Mouse (Mus musculus) liver, embryonic 11.5 days (tissue): ENCODE results near the gene Hnrnpul1. TPM values are rescaled to one million over a fixed set of nuclear protein-coding genes. Genes with fewer than 3 reads are reported as not detected.

Experiments used
- ATAC-seq: fragments of 200-750 bp; cut with Nextera tagmentation; replicated peaks from 2 replicates; pipeline ENCODE4 v1.8.0; 2017; ENCODE audit warnings: moderate number of reproducible peaks, mild to moderate bottlenecking, moderate TSS enrichment, moderate library complexity; ENCODE audit not compliant: low FRiP score
- DNase-seq: peaks from one replicate; pipeline ENCODE4 v3.0.0-alpha.2; 2017; ENCODE audit warnings: low spot score
- H3K27ac ChIP-seq: fragments of 300-500 bp; sonication (generic); 2 replicates; pipeline ENCODE4 v1.5.1; 2014; ENCODE audit warnings: mild to moderate bottlenecking, low read depth, low read length, control low read depth
- H3K27me3 ChIP-seq: fragments of 300-500 bp; sonication (generic); replicated peaks from 2 replicates; pipeline ENCODE4 v1.6.1; 2014; ENCODE audit warnings: low read length, mixed read lengths; ENCODE audit not compliant: control insufficient read depth, insufficient read depth
- H3K36me3 ChIP-seq: fragments of 300-500 bp; sonication (generic); 2 replicates; pipeline ENCODE4 v1.6.1; 2014; ENCODE audit warnings: mild to moderate bottlenecking, low read length, moderate library complexity, mixed read lengths; ENCODE audit not compliant: control insufficient read depth, insufficient read depth
- H3K4me1 ChIP-seq: fragments of 300-500 bp; sonication (generic); replicated peaks from 2 replicates; pipeline ENCODE4 v1.6.1; 2014; ENCODE audit warnings: low read length, mixed read lengths; ENCODE audit not compliant: control insufficient read depth, insufficient read depth
- H3K4me2 ChIP-seq: fragments of 300-500 bp; sonication (generic); 2 replicates; pipeline ENCODE4 v1.6.1; 2014; ENCODE audit warnings: mild to moderate bottlenecking, control low read depth, moderate library complexity
- H3K4me3 ChIP-seq: fragments of 300-500 bp; sonication (generic); 2 replicates; pipeline ENCODE4 v1.5.1; 2014; ENCODE audit warnings: low read depth, low read length, control low read depth
- H3K9ac ChIP-seq: fragments of 300-500 bp; sonication (generic); 2 replicates; pipeline ENCODE4 v1.6.1; 2014; ENCODE audit warnings: low read depth, low read length, control low read depth
- H3K9me3 ChIP-seq: fragments of 300-500 bp; sonication (generic); 2 replicates; pipeline ENCODE4 v1.6.1; 2016; ENCODE audit warnings: low read length, inconsistent platforms, mixed read lengths; ENCODE audit not compliant: control insufficient read depth
- WGBS: fragments of 180-500 bp; shearing (Covaris S2); extraction: QIAGEN DNeasy Blood & Tissue Kit; methylation state at CpG from one replicate; pipeline ENCODE4 v1.1.7; 2014; 5-methylcytosine and 5-hydroxymethylcytosine counted together
- polyA plus RNA-seq: library from polyadenylated mRNA; unstranded; fragments of >200 nt; fragmentation: Nextera tagmentation; extraction: Ambion mirVana; gene quantifications from 2 replicates; pipeline ENCODE4 v1.2.1, GENCODE M21; 2014

The Hnrnpul1 gene
- polyA plus RNA-seq, 1 experiment from 2014 or later = 67.2 TPM

DNA sequence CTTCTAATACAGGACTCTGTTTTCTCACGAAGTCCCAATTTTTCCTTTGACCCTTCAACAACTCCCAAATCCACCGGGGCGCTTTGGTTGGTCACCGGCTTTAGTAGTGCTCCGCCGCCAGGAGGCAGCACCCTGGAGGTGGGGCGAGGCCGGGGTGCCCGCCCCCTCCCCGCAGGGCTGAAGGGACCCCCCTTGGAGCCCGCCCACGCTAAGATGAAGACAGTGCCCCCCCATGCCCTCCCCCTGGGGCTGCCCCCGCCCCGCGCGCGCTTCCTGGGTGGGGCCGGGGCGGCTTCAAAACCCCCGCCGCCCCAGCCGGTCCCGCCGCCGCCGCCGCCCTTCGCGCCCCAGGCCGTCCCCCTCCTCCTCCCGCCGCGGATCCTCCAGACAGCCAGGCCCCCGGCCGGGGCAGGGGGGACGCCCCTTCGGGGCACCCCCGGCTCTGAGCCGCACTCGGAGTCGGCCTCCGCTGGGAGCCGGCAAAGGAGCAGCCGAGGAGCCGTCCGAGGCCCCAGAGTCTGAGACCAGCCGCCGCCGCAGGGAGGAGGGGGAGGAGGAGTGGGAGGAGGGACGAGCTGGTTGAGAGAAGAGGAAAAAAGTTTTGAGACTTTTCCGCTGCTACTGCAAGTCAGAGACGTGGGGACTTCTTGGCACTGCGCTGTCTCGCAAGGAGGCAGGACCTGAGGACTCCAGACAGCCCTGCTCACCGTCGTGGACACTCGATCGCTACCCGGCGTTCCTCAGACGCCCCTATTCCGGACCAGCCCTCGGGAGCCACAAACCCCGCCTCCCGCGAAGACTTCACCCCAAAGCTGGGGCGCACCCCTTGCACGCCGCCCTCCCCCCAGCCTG, 67.7 kb downstream of the Hnrnpul1 start, which contains the start of gene Tgfb1:
Tgfb1 (plus strand) TSS at position 323 of the 852 bp plus-strand sequence.
- H3K9me3 ChIP-seq = no peaks in the 10 kb centered on the region
- under 1% methylated on average over 46 of the region's 69 CpGs for WGBS

DNA sequence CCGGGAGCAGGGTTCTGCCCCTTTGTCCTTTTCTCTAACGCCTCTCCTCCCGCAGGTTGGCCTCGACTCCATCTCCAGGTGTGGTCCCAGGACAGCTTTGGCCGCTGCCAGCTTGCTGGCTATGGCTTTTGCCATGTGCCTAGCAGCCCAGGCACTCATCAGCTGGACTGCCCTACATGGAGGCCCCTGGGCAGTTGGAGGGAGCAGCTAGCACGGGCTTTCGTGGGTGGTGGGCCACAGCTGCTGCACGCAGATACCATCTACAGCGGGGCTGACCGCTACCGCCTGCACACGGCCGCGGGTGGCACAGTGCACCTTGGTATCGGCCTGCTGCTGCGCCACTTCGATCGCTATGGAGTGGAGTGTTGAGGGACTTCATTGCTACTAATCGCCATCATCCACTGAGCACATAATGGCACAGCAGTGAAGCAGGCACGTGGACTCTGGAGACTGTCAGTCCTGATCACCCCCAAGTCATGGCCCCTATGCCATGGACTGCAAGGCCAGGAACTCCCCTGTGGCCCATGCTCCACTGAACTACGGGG, 68.6 kb downstream of the Hnrnpul1 start:
- peak overlapping the region; percentile 59; the same call in 1 of the 2 replicates for H3K27ac ChIP-seq
- H3K36me3 ChIP-seq = 0 out of 2 replicates have a peak, but pooled peaks cover 2% of the 10 kb centered on the region
- no peaks in the 10 kb centered on the region for H3K9me3 ChIP-seq
- WGBS = 56% methylated on average over 21 of the region's 21 CpGs
- no peaks in the 10 kb centered on the region; the same call in 1 of the 2 replicates for H3K27me3 ChIP-seq
- peak overlapping the region; percentile 86 for H3K9ac ChIP-seq
- H3K4me3 ChIP-seq = peak overlapping the region; percentile 80
- H3K4me1 ChIP-seq = peaks cover 57% of the 10 kb centered on the region
- DNase-seq (no peak), ATAC-seq (no peak)
- H3K4me2 ChIP-seq = peak overlapping the region; percentile 97

More for the DNA sequence above, 67.7 kb downstream of the Hnrnpul1 start, which contains the start of gene Tgfb1:
- Histone ChIP-seq H3K4me2 (peak within 1 kb of the TSS; percentile 97), H3K9ac (peak within 1 kb of the TSS; percentile 86), H3K4me3 (peak within 1 kb of the TSS; percentile 80), H3K36me3 (0 out of 2 replicates have a peak, but pooled peaks cover 2% of the 10 kb centered on the region), H3K27ac (peak within 1 kb of the TSS; percentile 96), H3K4me1 (peaks cover 55% of the 10 kb centered on the region), H3K27me3 (no peaks in the 10 kb centered on the region; the same call in 1 of the 2 replicates)
- DNase-seq = peak; percentile 86
- ATAC-seq = peak; percentile 50

DNA sequence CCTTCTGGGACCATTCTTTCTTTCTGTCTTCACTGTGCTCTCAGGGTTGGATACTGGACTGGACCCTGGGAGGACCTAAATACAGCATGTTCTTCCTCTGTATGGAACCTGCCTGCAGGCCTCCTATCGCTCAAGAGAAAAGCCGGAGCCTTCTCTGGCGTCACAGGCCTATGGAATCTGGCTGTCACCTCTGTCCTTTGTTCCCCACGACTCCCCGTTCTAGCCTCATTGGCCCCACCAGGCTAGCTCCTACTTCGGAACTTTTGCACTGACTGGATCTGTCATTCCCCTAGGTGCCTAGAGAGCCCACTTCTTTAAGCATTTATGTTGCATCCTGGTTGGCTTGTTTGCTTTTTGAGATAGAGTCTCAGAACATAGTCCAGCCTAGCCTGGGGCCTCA, 69.9 kb downstream of the Hnrnpul1 start:
- no peaks in the 10 kb centered on the region; the same call in 1 of the 2 replicates for H3K27me3 ChIP-seq
- H3K4me1 ChIP-seq = peaks cover 53% of the 10 kb centered on the region
- DNase-seq (no peak), ATAC-seq (no peak)
- 0 out of 2 replicates have a peak, but pooled peaks cover 2% of the 10 kb centered on the region for H3K36me3 ChIP-seq
- peak overlapping the region; percentile 92 for H3K27ac ChIP-seq
- no peak overlapping the region; the same call in 1 of the 2 replicates for H3K9ac ChIP-seq
- H3K4me2 ChIP-seq = no peak overlapping the region; the same call in 1 of the 2 replicates
- H3K9me3 ChIP-seq = no peaks in the 10 kb centered on the region
- WGBS = 86% methylated on average over 6 of the region's 6 CpGs
- no peak overlapping the region for H3K4me3 ChIP-seq

DNA sequence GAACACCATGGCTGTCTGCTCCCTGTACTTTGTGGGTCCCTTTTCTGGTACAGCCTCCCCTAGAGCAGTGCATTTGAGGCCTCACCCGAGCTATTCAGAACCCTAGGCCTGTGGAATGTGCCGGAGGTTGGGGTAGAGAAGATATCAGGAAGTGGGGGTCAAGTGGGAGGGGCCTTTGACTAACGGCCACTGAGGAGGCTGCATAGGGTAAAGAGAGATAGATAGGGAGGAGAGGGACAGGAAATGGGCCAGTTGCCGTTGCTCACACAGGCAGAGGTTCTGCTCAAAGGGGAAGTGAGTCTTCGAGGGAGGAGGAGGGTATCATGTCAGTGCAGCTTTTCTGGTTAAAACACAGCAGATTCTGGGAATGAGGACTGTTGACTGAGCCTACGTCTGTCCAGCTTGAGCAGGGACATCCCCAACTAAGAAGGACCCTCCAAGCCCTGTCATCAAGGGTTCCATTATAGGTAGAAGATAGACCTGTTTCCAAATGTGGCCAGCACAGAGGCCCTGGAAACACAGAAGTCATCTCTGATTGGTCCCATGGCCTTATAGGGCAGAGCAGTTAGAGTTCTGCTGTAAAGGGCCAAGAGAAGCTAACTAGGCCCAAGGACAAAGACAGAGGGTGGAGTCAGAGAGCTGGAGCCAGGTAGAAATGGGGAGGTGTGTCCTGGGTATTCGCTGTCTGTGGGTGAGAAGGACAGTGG, 70.9 kb downstream of the Hnrnpul1 start:
- H3K9me3 ChIP-seq = no peaks in the 10 kb centered on the region
- peak overlapping the region; percentile 29 for H3K4me3 ChIP-seq
- ATAC-seq (peak; percentile 27), DNase-seq (peak; percentile 60)
- no peaks in the 10 kb centered on the region; the same call in 1 of the 2 replicates for H3K27me3 ChIP-seq
- H3K9ac ChIP-seq = peak overlapping the region; percentile 58
- peaks cover 50% of the 10 kb centered on the region for H3K4me1 ChIP-seq
- peak overlapping the region; percentile 60 for H3K4me2 ChIP-seq
- 28% methylated on average over 7 of the region's 7 CpGs for WGBS
- 0 out of 2 replicates have a peak, but pooled peaks cover 2% of the 10 kb centered on the region for H3K36me3 ChIP-seq
- H3K27ac ChIP-seq = peak overlapping the region; percentile 92

DNA sequence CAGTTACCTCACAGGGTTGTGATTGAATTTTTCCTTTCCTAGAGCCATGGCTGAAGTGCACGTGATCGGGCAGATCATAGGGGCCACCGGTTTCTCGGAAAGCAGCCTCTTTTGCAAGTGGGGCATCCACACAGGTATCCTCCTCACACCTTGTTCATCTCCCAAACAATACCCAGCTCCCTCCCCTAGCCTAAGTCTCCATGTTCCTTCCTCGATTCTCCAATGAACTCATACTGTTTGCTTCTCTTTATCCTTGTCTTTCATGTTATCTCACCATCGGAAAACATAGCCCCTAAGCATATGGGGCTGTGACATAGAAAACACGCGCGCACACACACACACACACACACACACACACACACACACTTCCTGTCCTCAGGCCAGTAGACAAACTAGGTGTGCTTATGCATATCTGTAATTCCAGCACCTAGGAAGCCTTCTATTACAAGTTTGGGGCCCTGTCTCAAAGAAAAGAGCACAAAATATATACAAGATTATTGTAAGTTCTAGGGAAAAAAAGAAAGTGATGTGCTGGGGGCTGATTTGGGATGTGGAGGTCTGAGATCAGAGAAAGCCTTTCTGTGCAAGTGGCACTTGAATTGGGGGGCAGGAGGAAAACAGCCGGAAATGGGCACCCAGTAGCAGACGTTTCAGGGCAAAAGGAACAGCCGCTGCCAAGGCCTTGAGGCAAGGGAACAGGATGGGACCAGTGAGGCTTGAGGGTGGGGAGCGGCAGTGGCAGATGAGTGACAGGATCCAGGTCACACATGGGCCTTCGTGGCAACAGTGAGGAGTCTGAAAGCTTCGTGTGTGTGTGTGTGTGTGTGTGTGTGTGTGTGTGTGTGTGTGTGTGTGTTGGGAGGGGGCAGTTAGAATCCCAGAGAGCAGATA, 73.0 kb downstream of the Hnrnpul1 start:
- DNase-seq (no peak), ATAC-seq (no peak)
- H3K4me1 ChIP-seq = peaks cover 50% of the 10 kb centered on the region
- H3K36me3 ChIP-seq = 0 out of 2 replicates have a peak, but pooled peaks cover 2% of the 10 kb centered on the region
- peak overlapping the region; percentile 81 for H3K4me2 ChIP-seq
- 34% methylated on average over 15 of the region's 15 CpGs for WGBS
- peak overlapping the region; percentile 31; the same call in 1 of the 2 replicates for H3K9ac ChIP-seq
- H3K9me3 ChIP-seq = no peaks in the 10 kb centered on the region
- H3K27me3 ChIP-seq = no peaks in the 10 kb centered on the region
- peak overlapping the region; percentile 96; the same call in 1 of the 2 replicates for H3K27ac ChIP-seq
- peak overlapping the region; percentile 69 for H3K4me3 ChIP-seq

DNA sequence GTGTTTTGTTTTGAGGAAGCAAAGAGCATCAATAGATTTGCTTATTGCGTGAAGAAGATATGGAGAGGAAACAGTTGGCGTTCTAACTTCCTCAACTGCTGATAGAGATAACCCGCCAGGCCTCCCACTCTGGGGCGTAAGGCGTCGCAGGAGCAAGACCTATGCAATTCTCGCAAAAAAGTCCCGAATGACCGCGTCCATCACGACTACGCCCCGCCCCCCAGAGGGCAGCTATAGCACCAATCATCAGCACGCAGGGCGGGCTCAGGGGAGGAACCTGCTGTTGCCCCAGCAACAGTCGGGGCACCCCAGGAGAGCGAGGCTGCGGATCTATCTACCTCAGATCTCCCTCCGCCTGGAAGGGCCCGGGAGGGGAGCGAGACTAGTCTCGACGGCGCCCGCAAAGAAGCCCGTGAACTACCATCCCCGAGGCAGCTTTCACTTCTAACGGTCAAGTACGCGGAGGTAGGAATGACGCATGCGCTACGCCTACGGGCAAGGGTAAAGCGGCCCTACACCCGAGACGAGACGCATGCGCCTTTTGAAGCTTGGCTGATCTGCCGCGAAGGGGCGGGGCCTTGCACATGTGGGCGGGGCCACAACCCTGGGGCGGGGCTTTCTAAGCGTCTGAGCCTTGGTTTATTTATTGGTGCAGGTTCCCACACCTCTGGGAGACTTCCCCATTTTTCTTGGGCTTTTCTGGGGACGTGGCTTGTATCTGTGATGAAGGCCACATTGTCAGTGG, 73.9 kb downstream of the Hnrnpul1 start, which contains the start of gene B9d2:
B9d2 (plus strand) TSS at position 267 of the 745 bp plus-strand sequence.
- Histone ChIP-seq H3K4me3 (peak within 1 kb of the TSS; percentile 69), H3K4me1 (peaks cover 43% of the 10 kb centered on the region), H3K27ac (peak within 1 kb of the TSS; percentile 96), H3K4me2 (peak within 1 kb of the TSS; percentile 81), H3K27me3 (peaks cover 3% of the 10 kb centered on the region; the same call in 1 of the 2 replicates), H3K9me3 (no peaks in the 10 kb centered on the region), H3K36me3 (0 out of 2 replicates have a peak, but pooled peaks cover 2% of the 10 kb centered on the region), H3K9ac (peak within 1 kb of the TSS; percentile 74)
- under 1% methylated on average over 46 of the region's 46 CpGs for WGBS
- ATAC-seq (peak; percentile 93), DNase-seq (peak; percentile 96)

DNA sequence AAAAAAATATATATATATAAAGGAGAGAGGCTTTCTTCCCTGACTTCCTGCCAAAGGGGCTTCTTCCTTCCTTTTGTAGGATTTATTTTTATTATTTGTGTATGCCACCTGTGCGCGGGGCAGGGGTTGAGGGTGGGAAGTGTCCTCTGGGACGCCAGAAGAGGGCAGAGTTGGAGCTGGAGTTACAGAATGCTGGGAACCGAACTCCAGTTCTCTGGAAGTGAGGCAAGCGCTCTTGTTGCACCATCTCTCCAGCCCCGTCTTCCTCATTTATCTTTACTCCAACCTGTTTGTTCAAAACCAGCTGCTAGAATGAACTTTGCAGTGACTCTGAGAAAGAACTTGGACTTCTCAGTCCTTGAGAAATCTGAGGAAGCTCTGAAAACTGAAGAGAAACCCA, 74.6 kb downstream of the Hnrnpul1 start:
- peak overlapping the region; percentile 54 for H3K9ac ChIP-seq
- no peak for DNase-seq
- peaks cover 38% of the 10 kb centered on the region for H3K4me1 ChIP-seq
- peak overlapping the region; percentile 96 for H3K27ac ChIP-seq
- WGBS = 5% methylated on average over 6 of the region's 6 CpGs
- peaks cover 10% of the 10 kb centered on the region for H3K27me3 ChIP-seq
- ATAC-seq = no peak
- peak overlapping the region; percentile 81 for H3K4me2 ChIP-seq
- peak overlapping the region; percentile 69 for H3K4me3 ChIP-seq
- no peaks in the 10 kb centered on the region for H3K9me3 ChIP-seq
- H3K36me3 ChIP-seq = 0 out of 2 replicates have a peak, but pooled peaks cover 2% of the 10 kb centered on the region
